Mouse (Mus musculus): ENCODE data around the gene Rnf114.

Gene Rnf114

DNA sequence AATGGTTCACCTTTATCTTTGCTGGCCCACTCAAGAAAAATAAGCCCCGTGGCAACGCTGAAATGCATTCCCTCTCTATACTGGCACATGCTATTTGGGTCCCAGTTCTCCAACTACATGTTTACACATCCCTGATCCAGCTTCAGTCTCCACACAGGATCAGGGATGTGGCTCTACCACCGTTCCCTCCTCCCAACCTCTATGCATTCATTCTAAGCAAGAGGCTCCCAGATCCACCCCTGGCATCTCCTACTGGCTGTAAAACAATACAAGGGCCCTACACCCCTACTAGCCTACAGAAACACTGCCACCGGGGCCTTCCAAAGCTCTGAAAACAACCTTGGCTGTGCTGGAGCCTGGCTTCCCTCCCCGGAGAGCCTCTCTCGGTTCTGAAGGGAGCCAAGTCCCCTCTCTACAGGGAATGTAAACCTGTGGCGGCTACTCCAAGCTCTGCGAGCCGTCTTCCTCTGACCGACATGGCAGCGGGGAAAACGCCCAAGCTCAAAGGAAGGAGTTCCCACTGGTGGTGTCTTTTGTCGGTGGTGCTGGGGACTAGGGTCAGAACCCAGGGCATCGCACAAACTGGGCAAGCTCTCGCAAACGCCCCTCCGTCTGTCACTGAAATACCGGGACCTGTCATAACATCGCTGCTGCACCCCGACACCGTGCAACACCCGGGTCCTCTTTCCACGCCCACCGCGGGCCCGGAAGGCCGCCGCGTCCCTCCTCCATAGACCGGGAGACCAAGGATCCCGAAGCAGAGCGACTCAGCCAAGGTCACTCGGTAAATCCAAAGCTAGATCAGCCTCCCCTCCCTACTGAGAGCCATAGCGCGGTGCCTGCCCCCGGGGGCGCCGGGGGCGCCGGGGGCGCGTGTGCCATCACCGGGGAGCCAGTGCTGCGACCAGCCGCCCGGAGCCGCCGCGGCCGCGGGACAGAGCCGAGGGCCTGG lies at the start of gene Rnf114:
Gene Rnf114 (plus strand): TSS at position 889 of the 952 bp plus-strand sequence.
- no peak for DNase-seq (ENCODE audit: low spot score)

- no peak for DNase-seq (ENCODE audit: low spot score)
Observed at GRCm38 (mm10) chr2:167443411-167444193, 48.8 kb upstream of the Rnf114 start.

GRCm38 (mm10) chr2:167445911-167446780 lies 46.3 kb upstream of the Rnf114 start:
- no peak for DNase-seq (ENCODE audit: low spot score)

DNA sequence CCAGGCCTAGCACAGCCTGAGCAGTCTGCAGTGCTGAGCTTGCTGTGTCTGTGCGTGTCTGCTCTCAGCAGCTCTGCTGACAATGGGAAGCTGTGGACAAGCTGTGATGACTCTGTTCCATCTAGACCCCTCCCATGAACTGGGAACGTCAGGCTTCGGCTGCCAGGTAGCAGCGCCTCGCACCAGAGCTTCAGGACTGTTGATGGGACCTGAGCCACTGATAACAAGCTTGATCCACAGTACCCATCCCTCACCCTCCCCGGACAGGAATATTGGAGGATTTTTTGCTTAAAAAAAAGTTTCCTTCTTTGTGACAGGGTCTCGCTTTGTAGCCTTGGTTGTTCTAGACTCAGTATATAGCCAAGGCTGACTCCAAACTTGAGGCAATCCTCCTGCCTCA lies 45.2 kb upstream of the Rnf114 start:
- no peak for DNase-seq (ENCODE audit: low spot score)

DNA sequence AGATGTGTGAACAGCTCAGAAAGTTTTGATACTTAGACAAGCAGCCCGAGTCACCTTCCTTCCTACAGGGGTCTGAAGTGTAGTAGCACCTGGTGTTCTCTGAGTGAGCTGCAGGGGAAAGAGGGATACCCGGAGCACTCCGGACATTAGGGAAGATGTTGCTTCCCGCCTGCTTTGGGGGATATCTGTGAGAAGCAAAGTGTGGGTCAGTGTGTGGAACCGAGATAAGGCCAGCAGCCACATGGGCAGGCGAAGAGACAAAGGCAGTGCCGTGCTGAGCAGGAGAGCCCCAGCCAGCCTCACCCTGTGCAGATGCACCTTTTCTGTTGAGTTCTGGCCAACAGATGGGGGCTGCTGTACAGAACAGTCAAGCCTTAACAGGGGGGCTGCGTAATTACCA lies 44.8 kb upstream of the Rnf114 start:
- no peak for DNase-seq (ENCODE audit: low spot score)

- no peak for DNase-seq (ENCODE audit: low spot score)
Observed at GRCm38 (mm10) chr2:167449331-167450275, 42.8 kb upstream of the Rnf114 start.

DNA sequence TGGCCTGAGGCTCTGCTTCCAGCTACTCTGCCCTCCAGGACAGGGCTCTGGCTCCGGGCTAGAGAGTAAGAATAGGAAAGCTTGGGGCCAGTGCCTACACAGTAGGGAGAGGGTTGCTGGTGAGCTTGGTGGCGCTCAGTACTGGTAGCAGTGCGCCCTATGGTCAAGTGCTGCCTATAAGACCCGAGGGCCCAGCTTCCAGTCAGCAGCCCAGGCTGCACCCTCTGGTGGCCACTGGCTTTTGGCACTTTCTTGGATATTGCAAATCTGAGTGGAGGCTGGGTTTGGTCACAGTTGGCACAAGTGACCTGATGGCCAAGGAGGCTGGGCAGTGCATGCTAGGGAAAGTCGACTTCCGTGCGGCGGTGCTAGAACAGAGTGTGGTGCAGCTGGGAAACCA lies 41.8 kb upstream of the Rnf114 start:
- DNase-seq (ENCODE audit: low spot score) = no peak

DNA sequence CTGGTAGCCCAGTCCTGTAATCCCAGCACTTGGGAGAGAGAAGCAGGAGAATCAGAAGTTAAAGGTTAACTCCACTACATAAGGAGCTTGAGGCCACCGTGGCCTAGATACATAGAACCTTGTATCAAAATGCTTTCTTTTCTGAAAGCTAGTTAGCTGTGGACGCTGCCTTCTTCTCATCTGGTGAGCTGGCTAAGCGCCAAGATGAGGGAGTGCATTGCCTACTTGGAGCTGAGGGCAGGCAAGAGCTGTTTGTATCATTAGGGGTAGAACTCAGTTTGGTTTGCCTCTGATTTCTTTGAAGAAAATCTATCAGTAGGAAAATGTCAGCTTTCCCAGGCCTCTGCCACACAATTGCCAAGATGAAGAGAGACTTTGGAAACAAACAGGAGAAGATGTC lies 38.6 kb upstream of the Rnf114 start:
- no peak for DNase-seq (ENCODE audit: low spot score)

GRCm38 (mm10) chr2:167456361-167457020 lies 36.0 kb upstream of the Rnf114 start:
- DNase-seq (ENCODE audit: low spot score) = no peak

DNA sequence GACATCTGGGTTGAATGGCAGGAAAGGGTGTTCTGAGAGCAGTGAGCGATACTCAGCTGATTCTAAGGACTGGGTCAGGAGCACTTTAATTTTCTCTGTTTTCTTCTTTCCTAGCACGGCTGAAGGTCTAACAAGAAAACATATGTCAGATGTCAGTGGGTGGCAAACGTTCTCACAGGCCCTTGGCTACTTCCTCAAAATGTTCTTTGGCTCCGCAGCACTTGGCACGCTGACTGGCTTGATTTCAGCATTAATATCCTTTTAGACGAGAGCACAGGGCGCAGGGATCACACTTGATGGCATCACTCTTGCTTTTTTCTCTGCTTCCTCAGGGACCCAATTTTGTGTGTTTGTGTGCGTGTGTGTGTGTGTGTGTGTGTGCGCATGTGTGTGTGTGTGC lies 35.2 kb upstream of the Rnf114 start:
- DNase-seq (ENCODE audit: low spot score) = no peak

DNA sequence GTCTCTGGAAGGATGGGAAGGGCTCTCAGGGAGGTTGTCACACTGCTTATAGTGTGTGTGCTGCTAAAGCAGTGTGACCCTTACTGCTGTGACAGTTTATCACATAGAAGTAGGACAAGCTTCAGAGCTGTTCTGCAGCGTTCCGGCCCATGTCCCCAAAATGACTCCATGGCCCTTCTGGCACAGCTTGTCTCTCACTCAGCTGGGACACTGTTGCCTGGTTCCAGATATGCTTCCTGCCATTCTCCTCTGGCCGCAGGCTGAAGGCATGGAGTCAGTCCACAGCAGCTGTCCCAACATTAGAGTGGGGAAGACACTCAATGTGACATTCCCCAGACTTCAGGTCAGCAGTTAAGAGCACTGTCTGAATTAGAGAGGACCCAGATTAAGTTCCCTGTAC lies 33.9 kb upstream of the Rnf114 start:
- DNase-seq (ENCODE audit: low spot score) = no peak

- DNase-seq (ENCODE audit: low spot score) = no peak
Observed at GRCm38 (mm10) chr2:167459071-167459865, 33.2 kb upstream of the Rnf114 start.

GRCm38 (mm10) chr2:167462954-167463353 lies 29.5 kb upstream of the Rnf114 start:
- DNase-seq (ENCODE audit: low spot score) = peak; percentile 74

GRCm38 (mm10) chr2:167463802-167464201 lies 28.6 kb upstream of the Rnf114 start:
- no peak for DNase-seq (ENCODE audit: low spot score)

DNA sequence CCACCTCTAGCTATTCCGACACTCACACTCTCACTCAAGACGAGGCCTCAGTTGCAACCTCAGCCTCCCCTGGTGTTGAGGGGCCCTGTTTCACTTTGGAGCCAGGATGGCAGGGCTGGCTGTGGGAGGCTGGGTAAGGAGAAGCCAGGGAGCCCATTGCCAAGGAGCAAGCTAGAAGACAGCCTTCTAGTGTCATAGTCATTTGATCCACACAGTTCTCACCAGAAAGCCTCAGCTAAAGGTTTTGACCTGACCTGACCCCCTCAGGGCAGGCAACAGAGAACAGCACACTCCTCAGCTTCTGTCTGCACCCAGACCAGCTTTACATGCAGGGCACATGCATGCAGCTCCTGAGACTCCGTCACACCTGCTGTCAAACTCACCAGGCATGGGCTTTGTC lies 26.5 kb upstream of the Rnf114 start:
- no peak for DNase-seq (ENCODE audit: low spot score)

GRCm38 (mm10) chr2:167467214-167467613 lies 25.2 kb upstream of the Rnf114 start:
- DNase-seq (ENCODE audit: low spot score) = no peak

DNA sequence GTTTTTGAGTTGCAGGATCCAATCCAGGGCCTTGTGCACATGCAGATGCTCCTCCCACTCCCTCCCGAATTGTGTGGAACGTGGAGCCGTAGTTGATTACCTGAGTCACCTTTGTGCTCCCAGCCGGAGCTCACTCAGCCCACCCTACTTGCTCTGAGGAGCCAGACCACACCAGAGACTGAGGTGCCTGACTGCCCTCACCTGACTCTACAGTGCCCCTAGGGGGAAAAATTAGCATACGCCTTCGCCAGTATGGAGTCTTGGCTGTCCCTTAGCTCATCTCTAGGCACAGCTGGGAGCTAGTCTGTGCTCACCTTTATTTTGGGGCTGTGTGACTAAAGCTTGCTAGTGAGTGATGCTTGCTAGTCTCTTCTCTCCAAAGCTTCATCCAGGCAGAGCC lies 24.0 kb upstream of the Rnf114 start:
- no peak for DNase-seq (ENCODE audit: low spot score)

DNA sequence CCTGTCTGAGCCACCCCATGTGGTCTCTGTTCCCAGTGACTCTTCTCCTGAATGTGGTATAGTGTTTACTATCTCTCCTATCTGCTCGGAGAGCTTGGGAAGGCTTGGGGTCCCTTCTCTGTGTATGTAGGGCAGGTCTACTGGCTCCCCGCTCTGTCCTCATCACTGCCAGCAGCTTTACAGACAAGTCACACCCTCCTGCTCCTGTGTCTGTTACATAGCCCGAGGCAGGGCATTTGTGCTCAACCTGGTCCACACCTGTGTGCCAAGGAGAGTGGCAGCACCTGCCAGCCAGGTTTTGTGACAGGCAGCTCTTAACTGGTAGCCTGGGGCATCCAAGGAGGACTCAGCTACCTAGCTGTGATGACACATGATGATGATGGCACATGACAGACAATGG lies 21.8 kb upstream of the Rnf114 start:
- DNase-seq (ENCODE audit: low spot score) = no peak

DNA sequence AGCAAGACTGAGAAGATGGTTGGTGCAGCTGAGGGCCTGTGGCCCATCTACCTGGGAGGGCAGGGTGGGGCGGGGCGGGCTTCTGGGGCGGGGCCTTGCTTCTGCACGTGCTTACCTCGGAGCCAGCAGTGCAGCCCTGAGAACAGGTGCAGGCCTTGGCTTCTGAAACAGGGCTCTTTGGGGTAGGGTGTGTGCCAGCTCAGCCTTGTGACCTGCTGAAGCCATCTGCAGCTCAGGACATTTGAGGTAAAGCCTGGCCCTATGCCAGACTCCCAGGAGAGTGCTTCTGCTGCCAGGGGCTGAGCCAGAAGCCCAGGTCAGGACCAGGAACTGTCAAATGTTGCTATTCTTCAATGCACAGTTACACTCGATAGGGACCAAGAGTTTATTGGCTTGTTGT lies 20.9 kb upstream of the Rnf114 start:
- no peak for DNase-seq (ENCODE audit: low spot score)

GRCm38 (mm10) chr2:167474218-167474617 lies 18.2 kb upstream of the Rnf114 start:
- no peak for DNase-seq (ENCODE audit: low spot score)
